Mouse (Mus musculus) testis, postnatal 14 days (tissue): ENCODE data around the gene Notch1.

Experiments
- DNase-seq: peaks from one replicate; pipeline ENCODE4 v3.0.0; 2021; ENCODE audit warnings: low spot score

Gene Notch1

DNA sequence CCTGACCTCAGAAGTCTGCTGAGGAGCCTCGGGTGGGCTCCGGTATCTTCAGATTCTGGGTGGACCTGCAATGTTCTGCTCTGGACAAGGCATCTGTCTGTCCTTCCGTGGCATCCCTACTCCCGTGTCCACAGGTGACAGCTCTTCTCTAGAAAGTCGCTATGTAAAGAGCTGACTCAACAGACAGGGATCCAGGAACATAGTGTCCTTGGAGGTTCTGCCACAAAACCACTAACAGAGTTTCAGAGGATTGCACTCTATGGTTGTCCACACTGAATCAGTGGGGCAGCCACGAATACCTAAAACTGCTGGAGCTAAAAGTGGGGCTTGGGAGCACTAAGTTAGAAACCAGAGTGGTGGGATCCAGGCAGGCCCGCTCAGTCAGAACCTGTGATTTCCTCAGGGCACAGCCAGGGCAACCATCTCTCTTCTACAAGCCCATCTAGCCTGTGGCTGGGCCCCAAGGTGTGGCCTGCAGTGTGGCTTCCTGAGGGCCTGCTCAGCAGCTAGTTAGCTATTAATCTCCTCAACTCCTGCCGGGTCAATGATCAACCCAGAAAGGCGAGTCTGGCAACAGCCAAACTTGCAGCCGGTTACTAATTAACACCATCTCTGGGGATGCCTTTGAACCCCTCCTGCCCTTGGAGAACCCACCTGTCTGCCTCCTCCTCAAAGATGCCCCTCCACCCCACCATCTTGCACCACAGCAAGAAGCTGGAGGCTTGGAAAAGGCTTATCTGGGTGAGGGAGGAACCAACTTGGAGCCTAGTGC is 34.6 kb downstream of the Notch1 start:
- no peak for DNase-seq

DNA sequence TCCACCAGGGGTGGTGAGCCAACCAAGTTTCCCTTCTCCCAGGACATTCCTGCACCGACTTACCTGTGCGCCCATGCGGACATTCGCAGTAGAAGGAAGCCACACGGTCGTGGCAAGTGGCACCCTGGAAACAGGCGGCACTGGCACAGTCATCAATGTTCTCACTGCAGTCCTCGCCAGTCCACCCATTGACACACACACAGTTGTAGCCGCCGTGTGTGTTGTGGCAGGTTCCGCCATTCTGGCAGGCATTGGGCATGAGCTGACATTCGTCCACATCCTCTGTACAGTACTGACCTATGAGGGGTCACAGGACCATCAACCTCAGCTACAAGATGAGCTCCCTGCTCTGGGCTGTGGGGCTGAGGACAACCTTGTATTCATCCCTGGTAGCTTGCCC is 35.6 kb downstream of the Notch1 start:
- DNase-seq: no peak

DNA sequence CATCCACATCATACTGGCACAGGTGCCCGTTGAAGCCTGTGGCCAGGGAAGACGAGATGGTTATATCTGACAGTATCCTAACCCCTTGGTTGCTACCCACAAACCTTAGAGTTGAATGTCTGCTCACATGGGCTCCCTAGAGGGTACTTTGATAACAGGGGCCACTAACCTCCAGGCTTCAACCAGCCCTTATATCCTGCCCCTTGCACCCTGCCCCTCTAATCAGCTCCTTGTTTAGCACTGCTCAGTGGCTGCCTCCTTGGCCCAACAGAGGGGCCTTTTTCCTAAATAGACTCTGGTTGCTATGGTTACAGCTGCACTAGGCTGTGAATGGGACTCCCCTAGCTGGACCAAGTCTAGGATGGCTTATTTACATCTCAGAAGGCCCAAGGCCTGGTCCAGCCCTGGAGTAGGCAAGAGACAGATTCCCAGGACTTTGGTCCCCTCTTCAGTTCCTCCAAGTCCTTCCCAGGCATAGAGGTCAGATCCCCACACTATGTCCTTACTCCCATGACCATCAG is 37.7 kb downstream of the Notch1 start:
- no peak for DNase-seq

DNA sequence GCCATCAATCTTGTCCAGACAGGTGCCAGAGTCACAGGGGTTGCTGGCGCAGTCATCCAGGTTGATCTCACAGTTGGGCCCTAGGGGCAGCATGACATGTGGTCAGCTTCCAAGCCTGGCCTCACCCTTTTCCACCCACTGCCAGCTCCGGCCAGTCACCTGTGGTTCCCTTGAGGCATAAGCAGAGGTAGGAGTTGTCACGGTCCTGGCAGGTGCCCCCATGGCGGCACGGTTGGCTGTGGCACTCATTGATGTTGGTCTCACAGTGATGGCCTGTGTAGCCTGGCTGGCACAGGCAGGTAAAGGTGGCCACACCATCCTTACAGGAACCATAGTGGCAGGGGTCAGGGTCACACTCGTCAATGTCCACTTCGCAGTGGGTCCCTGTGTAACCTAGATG is 38.6 kb downstream of the Notch1 start:
- no peak for DNase-seq

DNA sequence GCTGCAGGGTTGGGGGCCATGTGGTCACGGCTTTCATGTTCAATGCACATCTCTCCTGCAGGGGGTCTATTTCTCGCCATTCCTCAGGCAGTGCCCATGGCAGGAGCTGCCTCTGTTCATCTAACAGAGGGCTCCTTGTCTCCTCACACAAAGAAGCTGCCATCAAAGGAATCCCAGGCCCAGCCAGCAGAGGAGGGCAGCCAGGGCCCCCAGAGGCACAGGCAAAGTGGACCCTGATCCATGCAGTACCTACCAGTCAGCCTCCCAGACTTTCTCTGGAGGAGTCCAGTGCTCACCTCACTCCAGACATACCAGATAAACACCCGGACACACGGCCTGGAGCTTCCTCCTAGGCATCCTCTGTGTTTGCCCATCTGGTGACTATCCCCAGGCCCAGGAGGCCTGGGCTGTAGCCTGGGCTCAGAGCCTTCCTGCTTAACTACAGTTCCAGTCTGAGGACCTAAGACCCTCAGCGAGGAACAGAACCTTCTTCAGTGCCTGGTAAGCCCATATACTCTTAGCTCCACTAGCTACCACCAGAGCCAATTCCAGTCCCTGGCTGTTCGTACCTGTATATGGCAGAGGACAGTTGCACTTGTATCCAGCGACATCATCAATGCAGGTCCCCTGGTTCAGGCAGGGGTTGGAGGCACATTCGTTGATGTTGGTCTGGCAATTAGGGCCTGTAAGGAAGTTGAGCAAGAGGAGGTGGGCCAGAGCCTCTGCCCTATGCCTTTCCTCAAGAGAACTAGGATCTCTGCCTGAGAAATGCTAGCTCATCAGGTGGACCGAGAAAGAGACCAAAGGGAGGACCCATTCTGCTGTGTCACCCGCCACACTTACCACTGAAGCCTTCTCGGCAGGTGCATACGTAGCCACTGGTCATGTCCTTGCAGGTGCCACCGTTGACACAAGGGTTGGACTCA is 40.7 kb downstream of the Notch1 start:
- no peak for DNase-seq

DNA sequence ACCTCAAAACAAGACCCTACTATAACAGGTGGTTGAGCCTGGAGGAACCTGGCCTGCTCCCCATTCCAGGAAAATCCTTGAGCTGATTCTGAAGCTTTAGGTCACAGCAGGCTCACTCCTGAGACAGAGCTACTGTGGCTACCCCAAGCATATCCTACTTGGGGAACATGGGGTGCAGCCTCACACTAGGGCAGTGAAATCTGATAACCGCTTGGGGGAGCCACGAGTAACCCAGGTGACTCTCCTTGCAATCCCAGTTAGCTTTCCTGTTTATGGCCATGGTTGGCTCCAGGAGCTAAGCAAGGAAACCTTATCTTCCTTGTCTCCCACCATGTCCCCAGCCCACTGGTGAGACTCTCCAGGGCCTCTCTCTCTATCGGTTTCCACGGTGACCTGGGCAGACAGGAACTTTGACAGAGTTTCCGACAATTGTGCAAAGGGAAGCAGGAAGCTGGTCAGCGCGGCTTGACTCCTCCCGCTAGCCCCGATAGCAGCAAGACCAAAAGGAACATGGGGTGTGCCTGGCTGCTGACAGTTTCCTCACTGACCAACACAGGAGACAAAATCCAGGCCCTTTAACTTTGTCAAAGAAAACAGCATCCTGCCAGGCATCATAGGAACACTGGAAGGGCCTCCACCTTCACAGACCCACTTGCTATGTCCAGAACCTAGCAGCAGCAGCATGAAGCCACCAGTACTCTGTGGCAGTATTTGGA is 41.5 kb downstream of the Notch1 start:
- DNase-seq: no peak

DNA sequence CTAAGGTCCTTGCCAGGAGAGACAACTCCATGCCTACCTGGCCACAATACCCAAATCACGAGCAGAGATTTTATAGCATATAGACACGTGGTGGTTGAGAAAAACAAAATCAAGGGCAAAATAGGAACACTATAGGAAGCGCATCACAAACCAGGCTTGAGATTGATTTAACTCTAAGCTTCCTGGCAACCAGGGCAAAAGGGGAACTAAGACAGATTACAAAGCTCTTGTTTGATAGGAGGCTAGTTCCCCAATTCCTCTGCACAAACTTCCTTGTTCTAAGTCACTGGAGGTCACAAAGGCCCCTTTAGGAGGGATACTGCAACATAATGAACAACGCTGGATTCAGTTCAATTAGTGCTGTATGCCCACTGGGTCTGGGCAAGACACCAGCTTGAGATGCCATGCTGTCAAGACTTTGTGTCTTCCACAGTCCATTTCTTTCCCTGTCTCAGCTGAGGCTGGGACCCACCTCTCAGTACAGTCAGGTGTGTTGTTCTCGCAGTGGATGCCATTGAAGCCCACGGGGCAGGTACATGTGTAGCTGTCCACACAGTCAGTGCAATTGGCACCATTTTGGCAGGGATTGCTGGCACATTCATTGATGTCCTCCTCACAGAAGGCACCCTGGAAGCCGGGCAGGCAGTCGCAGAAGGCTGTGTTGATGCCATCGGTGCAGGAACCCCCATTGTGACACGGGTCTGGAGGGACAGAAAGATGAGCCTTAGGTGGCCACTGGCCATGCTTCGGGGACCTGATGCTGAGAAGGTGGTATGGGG is 44.0 kb downstream of the Notch1 start:
- no peak for DNase-seq

DNA sequence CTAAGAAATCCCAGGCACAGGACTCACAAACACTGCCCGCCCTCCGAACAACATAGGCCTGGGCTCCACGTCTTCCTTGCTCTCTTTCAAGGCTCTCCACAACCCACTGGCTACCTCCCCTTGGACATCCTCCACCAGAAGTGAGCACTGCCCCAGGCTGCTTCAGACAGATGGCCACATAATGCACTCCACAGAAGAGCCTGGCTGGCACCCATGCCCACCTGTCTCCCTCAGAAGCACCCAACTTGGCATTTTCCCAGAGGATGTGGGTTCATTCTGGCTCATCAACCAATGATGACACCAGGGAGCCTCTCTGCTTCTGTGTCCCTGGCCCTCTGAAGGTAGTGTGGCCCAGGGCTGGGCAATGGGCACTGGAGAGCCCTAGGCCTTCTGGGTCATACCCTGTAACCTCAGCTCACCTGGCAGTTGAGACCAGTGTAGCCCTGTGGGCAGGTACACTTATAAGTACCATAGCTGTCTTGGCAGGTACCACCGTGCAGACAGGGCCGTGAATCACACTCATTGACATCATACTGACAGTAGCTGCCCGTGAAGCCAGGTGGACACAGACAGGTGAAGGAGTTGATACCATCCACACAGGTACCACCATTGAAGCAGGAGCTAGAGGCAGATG is 44.7 kb downstream of the Notch1 start:
- no peak for DNase-seq

DNA sequence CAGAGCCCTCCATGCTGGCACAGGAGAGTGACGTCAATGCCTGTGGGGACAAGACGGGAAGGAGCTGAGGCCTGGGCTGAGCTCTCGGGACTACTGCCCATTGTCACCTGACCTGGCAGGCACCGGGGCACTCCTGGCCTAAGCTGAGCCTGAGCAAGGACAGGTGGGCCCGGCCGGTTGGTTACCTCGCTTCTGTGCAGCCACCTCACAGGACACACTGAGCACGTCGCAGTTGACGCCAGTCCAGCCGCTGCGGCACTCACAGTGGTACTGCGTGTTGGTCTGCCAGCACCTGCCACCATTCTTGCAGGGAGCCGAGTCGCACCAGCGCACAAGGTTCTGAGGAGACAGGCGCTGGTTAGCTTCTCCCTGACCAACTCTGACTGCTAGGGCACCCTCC is 45.5 kb downstream of the Notch1 start:
- no peak for DNase-seq

DNA sequence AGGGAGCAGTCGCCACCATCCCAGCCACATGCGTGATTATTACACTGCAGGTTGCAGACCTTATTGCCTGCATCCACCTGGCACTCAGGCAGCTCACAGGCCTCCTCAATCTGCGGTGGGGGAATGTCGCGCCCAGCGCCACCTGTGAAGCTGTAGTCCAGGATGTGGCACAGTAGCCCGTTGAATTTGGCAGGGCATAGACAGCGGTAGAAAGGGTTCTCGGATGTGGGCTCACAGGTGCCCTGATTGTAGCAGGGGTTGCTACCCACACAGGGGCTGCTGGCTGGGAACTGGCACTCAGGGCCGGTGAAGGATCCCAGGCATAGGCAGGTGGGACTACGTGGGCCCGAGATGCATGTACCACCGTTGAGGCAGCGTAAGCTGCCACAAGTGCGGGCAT is 48.1 kb downstream of the Notch1 start:
- DNase-seq: no peak

DNA sequence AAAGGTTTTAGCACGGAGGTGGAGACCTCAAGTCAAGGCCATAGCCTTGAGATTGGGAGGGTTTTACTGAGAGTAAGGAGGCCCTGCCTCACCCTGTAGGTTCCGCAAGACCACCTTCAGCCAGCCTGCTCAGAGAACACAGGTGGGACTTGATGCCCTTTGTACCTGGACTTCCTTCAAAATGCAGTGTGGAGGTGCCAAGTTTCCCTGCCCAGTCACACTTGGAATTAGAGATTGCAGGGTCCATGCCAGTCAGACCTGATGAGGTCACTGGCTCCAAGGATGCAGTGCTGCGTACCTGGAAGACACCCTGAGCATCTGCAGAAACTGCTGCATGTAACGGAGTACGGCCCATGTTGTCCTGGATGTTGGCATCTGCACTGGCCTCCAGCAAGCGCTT is 53.1 kb downstream of the Notch1 start:
- no peak for DNase-seq

DNA sequence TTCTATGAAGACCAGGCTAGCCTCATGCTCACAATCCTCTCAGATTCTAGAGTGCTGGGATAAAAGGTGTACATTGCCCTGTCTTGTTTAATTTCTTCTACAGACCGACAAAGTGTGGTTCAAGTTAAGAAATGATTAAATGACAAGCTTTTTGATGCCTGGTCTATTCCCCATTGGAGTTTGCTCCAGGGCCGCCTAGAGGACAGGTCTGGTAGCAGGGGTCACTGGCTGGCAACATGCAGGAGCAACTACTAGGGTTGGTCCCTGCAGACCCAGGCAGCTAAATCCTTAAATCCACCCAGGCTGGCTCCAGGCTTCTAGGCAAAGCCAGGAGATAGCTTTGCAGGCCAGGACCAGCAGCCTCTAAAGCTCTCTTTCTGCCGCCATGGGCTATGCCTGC is 53.5 kb downstream of the Notch1 start:
- no peak for DNase-seq

DNA sequence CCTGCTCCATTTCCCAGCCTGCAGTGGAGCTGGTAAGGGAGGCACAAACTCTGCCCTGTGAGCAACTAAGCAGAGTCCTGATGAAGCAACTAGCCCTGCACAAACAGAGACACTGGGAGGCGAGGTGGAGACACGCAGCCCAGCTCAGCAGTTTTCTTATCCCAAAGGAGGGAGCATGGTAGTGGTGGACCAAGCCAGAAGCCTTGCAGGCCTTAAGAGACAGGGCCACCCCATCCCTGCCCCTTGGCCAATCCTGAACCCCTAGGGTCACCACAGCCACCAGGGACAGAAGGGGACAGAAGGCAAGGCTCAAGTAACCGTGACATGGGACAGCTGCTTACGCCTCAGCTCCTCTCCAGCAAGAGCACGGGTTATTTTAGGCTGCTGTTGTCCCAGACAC is 54.8 kb downstream of the Notch1 start:
- no peak for DNase-seq

DNA sequence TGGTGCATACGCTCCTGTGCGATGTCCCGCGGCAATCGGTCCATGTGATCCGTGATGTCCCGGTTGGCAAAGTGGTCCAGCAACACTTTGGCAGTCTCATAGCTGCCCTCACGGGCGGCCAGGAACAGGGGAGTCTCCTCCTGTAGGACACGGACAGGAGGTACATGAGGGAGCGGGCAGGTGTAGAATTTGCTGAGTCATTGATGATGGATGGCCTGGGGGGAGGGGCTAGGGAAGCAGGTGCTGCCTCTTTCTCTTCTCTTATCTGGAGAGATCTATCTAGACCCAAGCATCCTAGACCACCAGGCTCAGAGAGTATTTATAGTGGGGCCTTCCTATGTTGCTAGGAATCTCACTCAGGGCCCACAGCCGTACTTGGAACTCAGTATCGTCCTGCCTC is 55.6 kb downstream of the Notch1 start:
- DNase-seq: no peak

DNA sequence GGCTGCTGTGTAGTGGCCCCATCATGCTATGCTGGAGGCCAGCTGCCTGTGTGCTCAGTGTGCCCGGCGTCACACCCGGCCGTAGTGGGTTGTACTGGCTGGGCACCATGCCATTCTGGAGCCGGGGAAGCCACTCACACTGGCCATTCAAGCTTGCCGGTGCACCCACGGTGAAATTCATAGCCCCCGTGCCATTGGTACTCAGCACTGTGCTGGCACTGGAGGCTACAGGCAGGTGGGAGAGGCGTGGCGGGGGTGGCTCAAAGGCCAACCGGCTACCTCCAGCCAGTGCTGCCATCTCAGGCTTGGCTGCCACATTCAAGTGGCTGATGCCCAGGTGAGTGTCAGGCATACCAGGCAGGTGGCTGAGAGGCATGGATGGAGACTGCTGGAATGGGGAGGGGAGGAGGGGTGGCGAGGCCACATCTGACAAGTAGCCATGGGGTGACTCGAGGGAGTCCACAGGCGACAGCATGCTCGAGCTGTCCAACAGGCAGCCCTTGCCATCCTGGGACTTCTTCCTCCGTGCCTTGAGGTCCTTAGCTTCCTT is 56.3 kb downstream of the Notch1 start:
- no peak for DNase-seq

DNA sequence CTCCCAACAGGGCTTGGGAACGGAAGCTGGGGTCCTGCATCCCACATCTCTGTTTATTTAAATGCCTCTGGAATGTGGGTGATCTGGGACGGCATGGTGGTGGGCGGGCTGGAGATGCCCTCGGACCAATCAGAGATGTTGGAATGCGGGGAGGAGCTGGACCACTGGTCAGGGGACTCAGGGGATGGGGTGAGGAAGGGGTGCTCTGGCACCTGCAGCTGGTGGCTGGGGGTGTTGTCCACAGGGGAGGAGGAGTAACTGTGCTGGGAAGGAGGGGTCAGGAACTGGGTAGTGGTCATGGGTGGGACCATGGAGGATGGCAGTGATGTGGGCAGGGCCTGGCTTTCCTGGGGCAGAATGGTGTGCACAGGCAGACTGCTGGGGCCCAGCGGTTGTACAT is 57.0 kb downstream of the Notch1 start:
- DNase-seq: no peak

DNA sequence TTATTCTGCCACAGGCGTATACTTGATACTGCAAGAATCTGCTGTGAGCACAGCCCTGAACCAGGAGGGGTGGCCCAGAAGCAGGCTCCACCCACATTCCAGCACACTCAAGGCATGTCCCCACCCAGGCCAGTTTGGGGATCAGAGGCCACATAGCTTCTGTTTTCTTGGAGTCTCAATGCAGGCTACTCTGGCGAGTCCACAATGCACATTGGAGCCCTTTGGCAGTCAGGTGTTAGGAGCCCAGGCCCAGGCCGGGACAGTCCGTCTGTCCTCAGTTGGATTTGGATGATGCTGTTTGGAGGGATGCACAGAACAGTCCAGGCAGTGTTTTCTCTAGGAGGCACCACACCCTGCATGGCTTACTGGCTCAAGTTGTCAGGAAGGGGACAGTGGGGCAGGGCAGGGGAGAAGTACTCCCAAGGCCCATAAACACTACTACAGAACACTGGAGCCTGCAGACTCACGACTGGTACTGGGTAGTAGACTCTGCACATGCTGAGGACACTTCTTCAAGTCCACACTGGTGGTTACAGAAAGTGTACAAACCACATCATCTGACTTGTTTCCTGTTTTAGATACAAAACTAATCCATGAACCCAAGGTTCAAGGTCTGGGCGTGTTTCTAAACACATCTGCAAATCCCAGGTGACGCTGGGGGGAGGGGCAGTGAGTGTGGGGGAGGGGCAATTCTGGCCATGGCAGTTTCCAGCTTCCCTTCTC is 57.9 kb downstream of the Notch1 start:
- DNase-seq: no peak

DNA sequence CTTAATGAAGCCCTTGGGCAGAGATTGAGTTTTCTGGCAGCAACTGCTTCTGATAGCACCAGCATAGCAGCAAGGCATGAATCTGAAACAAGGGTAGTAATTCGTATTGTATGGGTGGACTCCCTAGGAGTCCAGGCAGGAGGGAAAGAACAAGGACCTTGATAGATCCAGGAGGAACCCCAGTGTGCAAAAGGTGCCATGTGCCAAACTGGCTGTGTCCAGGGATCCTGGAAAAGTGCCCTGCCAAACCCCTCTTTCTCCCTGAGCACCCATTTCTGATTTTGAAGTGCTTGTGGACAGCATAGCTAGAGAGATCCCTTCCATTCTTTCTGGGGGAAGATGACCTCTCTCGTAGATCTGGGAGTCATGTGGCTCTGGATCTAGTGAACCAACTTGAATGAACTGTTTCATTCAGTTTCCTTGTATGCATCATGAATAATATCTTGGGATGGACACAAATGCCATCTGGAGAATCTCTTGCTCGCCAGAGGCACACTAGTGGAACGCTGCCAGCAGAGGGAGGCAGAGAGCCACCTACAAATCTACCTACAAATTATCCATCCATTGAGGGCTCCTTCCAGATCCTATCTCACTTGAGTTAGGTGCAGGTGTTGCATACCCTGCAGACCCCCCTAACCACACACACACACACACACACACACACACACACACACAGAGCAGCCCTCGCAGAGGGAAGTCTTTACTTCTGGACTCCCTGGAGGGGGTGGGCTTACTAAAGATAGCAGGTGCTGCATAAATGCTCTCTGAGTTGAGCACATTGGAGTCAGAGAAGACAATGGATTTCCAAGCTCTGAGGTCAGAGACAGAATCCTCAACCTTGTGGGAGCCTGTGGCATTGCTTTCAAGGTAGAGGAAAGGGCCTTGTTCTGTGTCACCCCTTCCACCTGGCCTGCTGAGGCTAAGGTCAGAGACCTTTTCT is 67.1 kb downstream of the Notch1 start:
- DNase-seq: no peak

DNA sequence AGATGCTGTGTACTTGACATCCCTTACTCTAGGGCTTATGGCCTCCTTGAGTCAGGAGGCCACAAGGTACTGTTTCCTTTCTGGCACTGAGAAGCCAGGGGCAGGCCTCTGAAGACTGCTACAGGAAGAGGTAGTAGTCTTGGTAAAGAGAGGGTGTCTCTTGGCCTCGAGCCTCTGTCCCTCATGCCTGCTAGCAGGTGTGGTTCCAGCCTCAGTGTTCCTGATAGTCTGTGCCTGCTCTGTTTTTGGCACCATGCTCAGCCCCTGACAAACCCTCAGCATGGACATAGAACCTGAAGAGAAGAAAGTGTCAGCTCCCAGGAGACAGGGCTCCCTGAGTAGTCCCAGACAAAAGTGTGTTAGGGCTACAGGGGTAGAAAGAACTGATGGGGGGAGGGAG is 69.0 kb downstream of the Notch1 start:
- DNase-seq: no peak
